Mouse (Mus musculus) ES-Bruce4 (cell line): ENCODE measurements around the gene Fam83d. TPM values are rescaled to one million over a fixed set of nuclear protein-coding genes. Genes with fewer than 3 reads are reported as not detected.

Experiments used
- H3K27ac ChIP-seq: 2 replicates; pipeline ENCODE4 v1.5.1; 2012; ENCODE audit warnings: low read length, inconsistent platforms; ENCODE audit not compliant: insufficient read depth
- H3K27me3 ChIP-seq: 2 replicates; pipeline ENCODE4 v1.6.1; 2012; ENCODE audit warnings: mild to moderate bottlenecking, low read length, inconsistent platforms; ENCODE audit not compliant: control insufficient read depth, poor library complexity, insufficient read depth, severe bottlenecking
- H3K36me3 ChIP-seq: 2 replicates; pipeline ENCODE4 v1.6.1; 2012; ENCODE audit warnings: inconsistent platforms, mild to moderate bottlenecking, low read length, moderate library complexity; ENCODE audit not compliant: control insufficient read depth, poor library complexity, insufficient read depth, severe bottlenecking
- H3K4me1 ChIP-seq: one replicate; pipeline ENCODE4 v1.8.1; 2011; ENCODE audit warnings: low read length; ENCODE audit not compliant: control insufficient read depth, insufficient read depth
- H3K4me3 ChIP-seq: 2 replicates; pipeline ENCODE4 v1.5.1; 2011; ENCODE audit warnings: low read depth, mild to moderate bottlenecking, low read length
- H3K9ac ChIP-seq: 2 replicates; pipeline ENCODE4 v1.6.1; 2012; ENCODE audit warnings: low read depth, mild to moderate bottlenecking, inconsistent platforms; ENCODE audit not compliant: poor library complexity, severe bottlenecking
- H3K9me3 ChIP-seq: replicated peaks from 2 replicates; pipeline ENCODE4 v1.6.1; 2012; ENCODE audit warnings: mild to moderate bottlenecking, low read length, inconsistent platforms; ENCODE audit not compliant: control insufficient read depth, poor library complexity, insufficient read depth, severe bottlenecking
- CTCF ChIP-seq: IDR thresholded peaks from one replicate; pipeline ENCODE4 v1.8.1; 2011; ENCODE audit warnings: low read depth, low read length
- EP300 ChIP-seq: IDR thresholded peaks from 2 replicates; pipeline ENCODE4 v1.6.1; 2011; ENCODE audit warnings: low read depth, low read length; ENCODE audit not compliant: insufficient read depth
- POLR2A ChIP-seq: IDR thresholded peaks from one replicate; pipeline ENCODE4 v1.8.1; 2011; ENCODE audit warnings: low read length; ENCODE audit not compliant: insufficient read depth
- polyA plus RNA-seq: library from polyadenylated mRNA; stranded (reverse); fragments of >200 nt; gene quantifications from 2 replicates; pipeline ENCODE4 v1.2.4, GENCODE M21; 2011; ENCODE audit warnings: low read depth; ENCODE audit not compliant: missing spikeins, insufficient read depth, insufficient read length

The Fam83d gene
- 22.4 and 24.7 TPM in 2 replicates for polyA plus RNA-seq

- no peaks in the 10 kb centered on the region for H3K9me3 ChIP-seq
- peak within 1 kb of the TSS; percentile 90 for H3K9ac ChIP-seq
- peaks cover 4% of the 10 kb centered on the region for H3K4me1 ChIP-seq
- H3K4me3 ChIP-seq, result peak within 1 kb of the TSS; percentile 93
- H3K36me3 ChIP-seq, result no peaks in the 10 kb centered on the region
- H3K27me3 ChIP-seq, result no peaks in the 10 kb centered on the region
- no peak for TF ChIP-seq EP300
- TF ChIP-seq POLR2A, result peak; percentile 98
- TF ChIP-seq CTCF, result peak; percentile 76
- H3K27ac ChIP-seq, result no peak within 1 kb of the TSS
These were observed at the start of gene Fam83d for GRCm38 (mm10) chr2:158767742-158768339. Gene Fam83d, plus strand, starts transcription at chr2:158768093.

GRCm38 (mm10) chr2:158718816-158719549 lies 48.9 kb upstream of the Fam83d start:
- H3K27ac ChIP-seq, result no peak overlapping the region
- H3K36me3 ChIP-seq, result no peaks in the 10 kb centered on the region
- no peaks in the 10 kb centered on the region for H3K9me3 ChIP-seq
- TF ChIP-seq EP300, result no peak
- no peak for TF ChIP-seq POLR2A
- no peak for TF ChIP-seq CTCF
- H3K4me3 ChIP-seq, result no peak overlapping the region
- H3K27me3 ChIP-seq, result no peaks in the 10 kb centered on the region
- H3K9ac ChIP-seq, result no peak overlapping the region
- no peaks in the 10 kb centered on the region for H3K4me1 ChIP-seq

GRCm38 (mm10) chr2:158720715-158721370 lies 47.0 kb upstream of the Fam83d start:
- no peak overlapping the region for H3K4me3 ChIP-seq
- no peaks in the 10 kb centered on the region for H3K9me3 ChIP-seq
- H3K27me3 ChIP-seq, result no peaks in the 10 kb centered on the region
- TF ChIP-seq POLR2A (no peak), CTCF (no peak), EP300 (no peak)
- H3K27ac ChIP-seq, result no peak overlapping the region
- no peaks in the 10 kb centered on the region for H3K4me1 ChIP-seq
- H3K36me3 ChIP-seq, result no peaks in the 10 kb centered on the region
- H3K9ac ChIP-seq, result no peak overlapping the region

- H3K27ac ChIP-seq, result no peak overlapping the region
- no peaks in the 10 kb centered on the region for H3K9me3 ChIP-seq
- no peak overlapping the region for H3K9ac ChIP-seq
- H3K27me3 ChIP-seq, result no peaks in the 10 kb centered on the region
- no peaks in the 10 kb centered on the region for H3K36me3 ChIP-seq
- H3K4me3 ChIP-seq, result no peak overlapping the region
- TF ChIP-seq POLR2A (no peak), CTCF (no peak), EP300 (no peak)
- H3K4me1 ChIP-seq, result no peaks in the 10 kb centered on the region
These were observed 46.4 kb upstream of the Fam83d start for GRCm38 (mm10) chr2:158721481-158721880.

GRCm38 (mm10) chr2:158722135-158722534 lies 45.8 kb upstream of the Fam83d start:
- TF ChIP-seq POLR2A, result no peak
- no peak for TF ChIP-seq CTCF
- TF ChIP-seq EP300, result no peak
- no peaks in the 10 kb centered on the region for H3K36me3 ChIP-seq
- no peak overlapping the region for H3K4me3 ChIP-seq
- no peaks in the 10 kb centered on the region for H3K9me3 ChIP-seq
- no peaks in the 10 kb centered on the region for H3K27me3 ChIP-seq
- H3K9ac ChIP-seq, result no peak overlapping the region
- H3K27ac ChIP-seq, result no peak overlapping the region
- H3K4me1 ChIP-seq, result no peaks in the 10 kb centered on the region

GRCm38 (mm10) chr2:158722991-158723551 lies 44.8 kb upstream of the Fam83d start:
- Histone ChIP-seq H3K27ac (no peak overlapping the region), H3K4me3 (no peak overlapping the region), H3K27me3 (no peaks in the 10 kb centered on the region), H3K9me3 (no peaks in the 10 kb centered on the region), H3K36me3 (no peaks in the 10 kb centered on the region), H3K4me1 (no peaks in the 10 kb centered on the region), H3K9ac (no peak overlapping the region)
- TF ChIP-seq POLR2A (no peak), EP300 (no peak), CTCF (no peak)
